Mouse (Mus musculus): ENCODE data around the gene Gm4779. TPM values are rescaled to one million over a fixed set of nuclear protein-coding genes. Genes with fewer than 3 reads are reported as not detected.

Gm4779 gene
- polyA plus RNA-seq (2012; rRNA removed; ENCODE audit: low replicate concordance), result 0.20 TPM in 1 of 2 replicates, not detected in the other

DNA sequence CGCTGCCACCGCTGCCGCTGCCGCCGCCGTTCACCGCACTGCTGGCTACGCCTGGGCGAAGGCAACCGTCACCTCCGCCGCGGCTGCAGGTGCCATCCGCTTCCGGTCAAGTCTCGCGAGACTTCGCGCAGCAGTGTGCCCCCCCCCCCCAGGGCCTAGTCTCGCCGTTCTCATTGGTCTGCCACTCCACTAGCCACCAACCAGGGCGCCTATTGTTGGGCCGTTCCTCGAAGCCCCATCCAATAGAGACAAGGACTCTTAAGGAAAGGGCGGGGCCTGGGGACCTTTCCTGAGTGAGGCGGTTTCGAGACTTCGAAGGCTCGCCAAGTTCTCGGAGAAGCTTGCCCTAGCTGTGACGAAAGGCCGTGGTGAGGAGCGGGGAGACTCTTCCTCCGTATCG, at the start of gene Gm4779, which contains the start of gene 8030474K03Rik:
Gm4779 (minus strand) TSS at position 82 of the 400 bp plus-strand sequence.
8030474K03Rik (plus strand) TSS at position 315 of the 400 bp plus-strand sequence.

Other genes starting within 250 kb of the Gm4779 start
- gene Ogt, start 154.4 kb downstream of the Gm4779 start, polyA plus RNA-seq (2012; rRNA removed; ENCODE audit: low replicate concordance), result 109 and 153 TPM in 2 replicates
- 4.6 and 7.3 TPM in 2 replicates for gene Cxcr3, start 60.2 kb downstream of the Gm4779 start, polyA plus RNA-seq (2012; rRNA removed; ENCODE audit: low replicate concordance)
- gene 8030474K03Rik, start 233 bp upstream of the Gm4779 start, polyA plus RNA-seq (2012; rRNA removed; ENCODE audit: low replicate concordance), result not detected in 2 replicates
- 4.0 and 10.0 TPM in 2 replicates for gene Nhsl2, start 55.0 kb upstream of the Gm4779 start, polyA plus RNA-seq (2012; rRNA removed; ENCODE audit: low replicate concordance)

Measured in subcutaneous adipose tissue, adult 2 months (tissue).